Mouse (Mus musculus) C2C12 (cell line): Measurements from ENCODE around the gene Itfg1.

Experiments
- CTCF ChIP-seq: IDR thresholded peaks from one replicate; pipeline ENCODE4 v1.5.1; 2011; ENCODE audit not compliant: control insufficient read depth, insufficient read depth, insufficient read length
- MYOD1 ChIP-seq: IDR thresholded peaks from one replicate; pipeline ENCODE4 v1.6.1; 2011; ENCODE audit warnings: low read depth; ENCODE audit not compliant: control insufficient read depth, insufficient read length

DNA sequence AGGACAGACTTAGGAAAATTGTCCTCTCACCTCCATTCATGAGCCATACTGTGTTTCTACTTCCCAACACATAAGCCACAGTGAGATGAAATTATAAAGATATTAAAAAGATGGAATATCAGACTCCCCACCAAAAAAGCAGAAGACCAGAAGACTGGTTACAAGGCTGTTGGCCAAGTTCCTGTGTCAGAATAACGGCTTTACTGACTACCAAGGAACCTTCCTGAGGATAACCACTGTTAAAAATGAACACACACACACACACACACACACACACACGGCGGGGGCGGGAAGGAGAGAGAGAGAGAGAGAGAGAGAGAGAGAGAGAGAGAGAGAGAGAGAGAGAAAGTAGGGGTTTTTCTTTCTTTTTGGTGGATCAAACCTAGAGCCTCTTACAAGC is 52.8 kb downstream of the Itfg1 start:
- no peak for TF ChIP-seq CTCF
- no peak for TF ChIP-seq MYOD1
